Mouse (Mus musculus) neural tube, embryonic 13.5 days (tissue): ENCODE results near the gene Mettl17. TPM values are rescaled to one million over a fixed set of nuclear protein-coding genes. Genes with fewer than 3 reads are reported as not detected.
"Not testable (repeated sequence)": the region's sequence is repeated elsewhere in the genome, so short reads cannot be mapped to it uniquely, and the experiment has no call there.

Source experiments
- ATAC-seq: fragments of 200-750 bp; cut with Nextera tagmentation; 2 replicates; pipeline ENCODE4 v1.8.0; 2017; ENCODE audit warnings: low read depth, mild to moderate bottlenecking, moderate TSS enrichment, moderate library complexity
- H3K27ac ChIP-seq: fragments of 300-500 bp; sonication (generic); replicated peaks from 2 replicates; pipeline ENCODE4 v1.5.1; 2015; ENCODE audit warnings: moderate library complexity, mild to moderate bottlenecking, inconsistent platforms
- H3K27me3 ChIP-seq: fragments of 300-500 bp; sonication (generic); 2 replicates; pipeline ENCODE4 v1.6.1; 2015; ENCODE audit warnings: mild to moderate bottlenecking, inconsistent platforms
- H3K36me3 ChIP-seq: fragments of 300-500 bp; sonication (generic); 2 replicates; pipeline ENCODE4 v1.6.1; 2015; ENCODE audit warnings: mild to moderate bottlenecking, inconsistent platforms
- H3K4me1 ChIP-seq: fragments of 300-500 bp; sonication (generic); replicated peaks from 2 replicates; pipeline ENCODE4 v1.6.1; 2015; ENCODE audit warnings: inconsistent platforms
- H3K4me2 ChIP-seq: fragments of 300-500 bp; sonication (generic); 2 replicates; pipeline ENCODE4 v1.6.1; 2015; ENCODE audit warnings: inconsistent platforms, mild to moderate bottlenecking, moderate library complexity
- H3K4me3 ChIP-seq: fragments of 300-500 bp; sonication (generic); 2 replicates; pipeline ENCODE4 v1.5.1; 2015; ENCODE audit warnings: mild to moderate bottlenecking, inconsistent platforms
- H3K9ac ChIP-seq: fragments of 300-500 bp; sonication (generic); 2 replicates; pipeline ENCODE4 v1.6.1; 2015; ENCODE audit warnings: moderate library complexity, mild to moderate bottlenecking, inconsistent platforms
- H3K9me3 ChIP-seq: fragments of 300-500 bp; sonication (generic); 2 replicates; pipeline ENCODE4 v1.6.1; 2016; ENCODE audit warnings: inconsistent platforms
- WGBS: fragments of 180-500 bp; shearing (Covaris S2); methylation state at CpG from one replicate; pipeline ENCODE4 v1.1.7; 2015; 5-methylcytosine and 5-hydroxymethylcytosine counted together
- polyA plus RNA-seq: library from polyadenylated mRNA; unstranded; fragments of >200 nt; fragmentation: Nextera tagmentation; extraction: Ambion mirVana; gene quantifications from 2 replicates; pipeline ENCODE4 v1.2.1, GENCODE M21; 2015

Gene Mettl17
- polyA plus RNA-seq = 69.9 and 78.4 TPM in 2 replicates

GRCm38 (mm10) chr14:51884598-51885331, at the start of gene Mettl17:
TSS of gene Mettl17 (plus strand) at chr14:51884842.
- Histone ChIP-seq H3K36me3 (peaks cover 33% of the 10 kb centered on the region), H3K9ac (peak within 1 kb of the TSS; percentile 88), H3K4me3 (peak within 1 kb of the TSS; percentile 84), H3K9me3 (no peaks in the 10 kb centered on the region), H3K27me3 (no peaks in the 10 kb centered on the region), H3K4me2 (peak within 1 kb of the TSS; percentile 90), H3K4me1 (peaks cover 17% of the 10 kb centered on the region), H3K27ac (peak within 1 kb of the TSS; percentile 85)
- peak; percentile 99 for ATAC-seq
- under 1% methylated on average over 43 of the region's 43 CpGs for WGBS

GRCm38 (mm10) chr14:51838480-51838879, 46.2 kb upstream of the Mettl17 start:
- H3K9me3 ChIP-seq, H3K27ac ChIP-seq, H3K4me2 ChIP-seq: not testable (repeated sequence)

GRCm38 (mm10) chr14:51842250-51842649, 42.4 kb upstream of the Mettl17 start:
- ATAC-seq = no peak
- no peaks in the 10 kb centered on the region for H3K9me3 ChIP-seq
- H3K27me3 ChIP-seq = no peaks in the 10 kb centered on the region
- no peak overlapping the region for H3K9ac ChIP-seq
- 74% methylated on average over 1 of the region's 1 CpGs for WGBS
- H3K4me2 ChIP-seq = no peak overlapping the region
- no peaks in the 10 kb centered on the region for H3K36me3 ChIP-seq
- no peak overlapping the region for H3K27ac ChIP-seq
- no peaks in the 10 kb centered on the region for H3K4me1 ChIP-seq
- H3K4me3 ChIP-seq = no peak overlapping the region

More at GRCm38 (mm10) chr14:51838480-51838879, 46.2 kb upstream of the Mettl17 start:
- H3K4me1 ChIP-seq, H3K4me3 ChIP-seq, ATAC-seq, H3K36me3 ChIP-seq, H3K9ac ChIP-seq, H3K27me3 ChIP-seq: not testable (repeated sequence)
- WGBS = 29% methylated on average over 2 of the region's 2 CpGs

- no peaks in the 10 kb centered on the region for H3K9me3 ChIP-seq
- H3K4me2 ChIP-seq = no peak overlapping the region
- ATAC-seq = no peak
- no peaks in the 10 kb centered on the region for H3K4me1 ChIP-seq
- no peak overlapping the region for H3K27ac ChIP-seq
- WGBS = 92% methylated on average over 2 of the region's 2 CpGs
- H3K9ac ChIP-seq = no peak overlapping the region
- no peak overlapping the region for H3K4me3 ChIP-seq
- no peaks in the 10 kb centered on the region for H3K36me3 ChIP-seq
- H3K27me3 ChIP-seq = no peaks in the 10 kb centered on the region
Measured at GRCm38 (mm10) chr14:51842781-51843180, 41.9 kb upstream of the Mettl17 start.

GRCm38 (mm10) chr14:51843882-51844281, 40.8 kb upstream of the Mettl17 start:
- ATAC-seq = no peak

GRCm38 (mm10) chr14:51846566-51846965, 38.1 kb upstream of the Mettl17 start:
- no peaks in the 10 kb centered on the region for H3K9me3 ChIP-seq
- no peak overlapping the region for H3K9ac ChIP-seq
- H3K27ac ChIP-seq = no peak overlapping the region
- ATAC-seq = no peak
- no peak overlapping the region for H3K4me3 ChIP-seq
- H3K27me3 ChIP-seq = no peaks in the 10 kb centered on the region
- no peaks in the 10 kb centered on the region for H3K36me3 ChIP-seq
- no peak overlapping the region for H3K4me2 ChIP-seq
- no peaks in the 10 kb centered on the region for H3K4me1 ChIP-seq
- 71% methylated on average over 3 of the region's 3 CpGs for WGBS

More at GRCm38 (mm10) chr14:51843882-51844281, 40.8 kb upstream of the Mettl17 start:
- H3K27ac ChIP-seq = no peak overlapping the region
- H3K36me3 ChIP-seq = no peaks in the 10 kb centered on the region
- no peaks in the 10 kb centered on the region for H3K27me3 ChIP-seq
- no peak overlapping the region for H3K4me3 ChIP-seq
- no peak overlapping the region for H3K4me2 ChIP-seq
- H3K4me1 ChIP-seq = no peaks in the 10 kb centered on the region
- no peak overlapping the region for H3K9ac ChIP-seq
- no peaks in the 10 kb centered on the region for H3K9me3 ChIP-seq

GRCm38 (mm10) chr14:51851006-51851405, 33.6 kb upstream of the Mettl17 start:
- H3K4me2 ChIP-seq, H3K36me3 ChIP-seq, H3K27me3 ChIP-seq, H3K27ac ChIP-seq, H3K9ac ChIP-seq, ATAC-seq, H3K4me1 ChIP-seq, H3K4me3 ChIP-seq, H3K9me3 ChIP-seq: not testable (repeated sequence)
- WGBS = 51% methylated on average over 3 of the region's 3 CpGs

GRCm38 (mm10) chr14:51853399-51853798, 31.2 kb upstream of the Mettl17 start, which contains the start of gene Ear6:
TSS of gene Ear6 (plus strand) at chr14:51853699.
- no peak for ATAC-seq
- Histone ChIP-seq H3K4me1 (no peaks in the 10 kb centered on the region), H3K4me3 (no peak within 1 kb of the TSS), H3K27ac (no peak within 1 kb of the TSS), H3K9ac (no peak within 1 kb of the TSS), H3K27me3 (no peaks in the 10 kb centered on the region), H3K4me2 (no peak within 1 kb of the TSS), H3K36me3 (no peaks in the 10 kb centered on the region), H3K9me3 (no peaks in the 10 kb centered on the region)

GRCm38 (mm10) chr14:51855280-51855679, 29.4 kb upstream of the Mettl17 start:
- WGBS = 92% methylated on average over 7 of the region's 7 CpGs
- H3K27me3 ChIP-seq, ATAC-seq: not testable (repeated sequence)

GRCm38 (mm10) chr14:51863603-51864002, 21.0 kb upstream of the Mettl17 start:
- WGBS = 4% methylated on average over 1 of the region's 1 CpGs
- H3K36me3 ChIP-seq, ATAC-seq: not testable (repeated sequence)

More at GRCm38 (mm10) chr14:51855280-51855679, 29.4 kb upstream of the Mettl17 start:
- H3K4me1 ChIP-seq, H3K4me2 ChIP-seq, H3K9ac ChIP-seq, H3K27ac ChIP-seq, H3K36me3 ChIP-seq, H3K9me3 ChIP-seq, H3K4me3 ChIP-seq: not testable (repeated sequence)

GRCm38 (mm10) chr14:51870756-51871155, 13.9 kb upstream of the Mettl17 start:
- H3K4me2 ChIP-seq = no peak overlapping the region
- no peak overlapping the region for H3K27ac ChIP-seq
- no peak for ATAC-seq
- no peaks in the 10 kb centered on the region for H3K4me1 ChIP-seq
- no peaks in the 10 kb centered on the region for H3K9me3 ChIP-seq
- no peaks in the 10 kb centered on the region for H3K36me3 ChIP-seq
- no peaks in the 10 kb centered on the region for H3K27me3 ChIP-seq
- 78% methylated on average over 2 of the region's 2 CpGs for WGBS
- no peak overlapping the region for H3K4me3 ChIP-seq
- no peak overlapping the region for H3K9ac ChIP-seq

More at GRCm38 (mm10) chr14:51863603-51864002, 21.0 kb upstream of the Mettl17 start:
- not testable (repeated sequence) for H3K27me3 ChIP-seq, H3K9me3 ChIP-seq, H3K4me2 ChIP-seq, H3K4me3 ChIP-seq, H3K9ac ChIP-seq, H3K27ac ChIP-seq, H3K4me1 ChIP-seq

- 78% methylated on average over 9 of the region's 9 CpGs for WGBS
- Histone ChIP-seq H3K4me2 (no peak overlapping the region), H3K4me3 (no peak overlapping the region), H3K27me3 (no peaks in the 10 kb centered on the region), H3K9me3 (no peaks in the 10 kb centered on the region), H3K4me1 (no peaks in the 10 kb centered on the region), H3K36me3 (no peaks in the 10 kb centered on the region), H3K27ac (no peak overlapping the region), H3K9ac (no peak overlapping the region)
- ATAC-seq = no peak
Measured at GRCm38 (mm10) chr14:51871741-51872140, 12.9 kb upstream of the Mettl17 start.

- Histone ChIP-seq H3K27ac (no peak overlapping the region), H3K36me3 (no peaks in the 10 kb centered on the region), H3K4me1 (no peaks in the 10 kb centered on the region), H3K4me2 (no peak overlapping the region), H3K4me3 (no peak overlapping the region), H3K27me3 (no peaks in the 10 kb centered on the region), H3K9me3 (no peaks in the 10 kb centered on the region), H3K9ac (no peak overlapping the region)
- ATAC-seq = no peak
- WGBS = 86% methylated on average over 3 of the region's 3 CpGs
Measured at GRCm38 (mm10) chr14:51877517-51877916, 7.1 kb upstream of the Mettl17 start.
